Comparison of ENCODE assay signal across 20 mouse cellular contexts in genomic region chr13:11781065-11781464, GRCm38 (mm10).
DNase-seq lines count a peak whose midpoint lies in the region; ATAC-seq and TF ChIP-seq lines count a peak whose summit lies in the region.
"Had no signal": no experiment of that assay in that cellular context is flagged by ENCODE, and none has a peak within 500 bp of the region (broad histone marks: within the 10 kb centered on the region; RNA-seq: fewer than 3 reads in every experiment).

No protein-coding gene starts in this region.

- DNase-seq in adrenal gland, adult 2 months: peak; percentile 56
- DNase-seq in adrenal gland, adult 8-10 months: no peak
- DNase-seq in forebrain, postnatal 0 days: no peak
- DNase-seq in forebrain, embryonic 10.5 days (ENCODE audit: extremely low spot score, low spot score): no peak
- no peak for DNase-seq in midbrain, embryonic 14.5 days
- no peak for DNase-seq in right cerebral cortex, adult 18-20 months
- DNase-seq: gastrocnemius, postnatal 36 days; heart, postnatal 36 days; kidney, adult 9 months; kidney, postnatal 36 days; liver, postnatal 0 days; lung, postnatal 10 days had no signal

- H3K9me3 ChIP-seq in forebrain, postnatal 0 days (ENCODE audit: low read length): no peaks in the 10 kb centered on the region
- no peaks in the 10 kb centered on the region for H3K9me3 ChIP-seq in forebrain, embryonic 10.5 days
- H3K9me3 ChIP-seq in midbrain, embryonic 16.5 days (replicated peaks; ENCODE audit: control insufficient read depth, low read length, poor library complexity, severe bottlenecking): no peaks in the 10 kb centered on the region
- no peaks in the 10 kb centered on the region for H3K9me3 ChIP-seq in midbrain, embryonic 14.5 days (ENCODE audit: control insufficient read depth, low read length)
- H3K9me3 ChIP-seq: embryonic facial prominence, embryonic 12.5 days; intestine, embryonic 15.5 days; limb, embryonic 10.5 days had no signal

- no peak overlapping the region for H3K9ac ChIP-seq in forebrain, postnatal 0 days
- no peak overlapping the region for H3K9ac ChIP-seq in midbrain, embryonic 16.5 days (ENCODE audit: low read depth, low read length)
- no peak overlapping the region for H3K9ac ChIP-seq in midbrain, embryonic 14.5 days (replicated peaks; ENCODE audit: low read length)
- H3K9ac ChIP-seq: embryonic facial prominence, embryonic 12.5 days; hindbrain, embryonic 14.5 days; intestine, embryonic 15.5 days; liver, postnatal 0 days had no signal

- 23% methylated on average over 2 of the region's 2 CpGs for WGBS in forebrain, postnatal 0 days
- WGBS in forebrain, embryonic 10.5 days: 20% methylated on average over 2 of the region's 2 CpGs
- WGBS in midbrain, embryonic 16.5 days: 28% methylated on average over 2 of the region's 2 CpGs
- 22% methylated on average over 2 of the region's 2 CpGs for WGBS in midbrain, embryonic 14.5 days

- no peak for TF ChIP-seq CTCF in forebrain, postnatal 0 days (IDR thresholded peaks at IDR 0.05; ENCODE audit: low read depth)

- no peaks in the 10 kb centered on the region for H3K4me1 ChIP-seq in forebrain, postnatal 0 days (ENCODE audit: insufficient read depth)
- no peaks in the 10 kb centered on the region for H3K4me1 ChIP-seq in forebrain, embryonic 10.5 days
- peaks cover 11% of the 10 kb centered on the region for H3K4me1 ChIP-seq in midbrain, embryonic 16.5 days (ENCODE audit: control insufficient read depth, insufficient read depth, low read length)
- 0 out of 2 replicates have a peak, but pooled peaks cover 3% of the 10 kb centered on the region for H3K4me1 ChIP-seq in midbrain, embryonic 14.5 days (ENCODE audit: control insufficient read depth, insufficient read depth, low read length)
- H3K4me1 ChIP-seq: embryonic facial prominence, embryonic 12.5 days; intestine, embryonic 15.5 days; limb, embryonic 10.5 days had no signal

- H3K27me3 ChIP-seq in forebrain, postnatal 0 days (ENCODE audit: insufficient read depth, low read length): no peaks in the 10 kb centered on the region
- H3K27me3 ChIP-seq in forebrain, embryonic 10.5 days (ENCODE audit: poor library complexity, severe bottlenecking): no peaks in the 10 kb centered on the region
- H3K27me3 ChIP-seq in midbrain, embryonic 16.5 days (ENCODE audit: control insufficient read depth, insufficient read depth, low read depth, low read length): no peaks in the 10 kb centered on the region
- H3K27me3 ChIP-seq in midbrain, embryonic 14.5 days (ENCODE audit: control insufficient read depth, insufficient read depth, low read length): no peaks in the 10 kb centered on the region
- H3K27me3 ChIP-seq: embryonic facial prominence, embryonic 12.5 days; intestine, embryonic 15.5 days had no signal

- H3K4me2 ChIP-seq in forebrain, postnatal 0 days (ENCODE audit: low read depth): no peak overlapping the region
- H3K4me2 ChIP-seq in midbrain, embryonic 16.5 days (ENCODE audit: low read length): no peak overlapping the region
- H3K4me2 ChIP-seq in midbrain, embryonic 14.5 days (ENCODE audit: low read length): no peak overlapping the region
- H3K4me2 ChIP-seq: embryonic facial prominence, embryonic 12.5 days; hindbrain, embryonic 14.5 days; intestine, embryonic 15.5 days had no signal

- H3K27ac ChIP-seq in forebrain, postnatal 0 days (ENCODE audit: low read depth, low read length): no peak overlapping the region
- H3K27ac ChIP-seq in forebrain, embryonic 10.5 days: no peak overlapping the region
- H3K27ac ChIP-seq in midbrain, embryonic 16.5 days (ENCODE audit: low read length): no peak overlapping the region
- no peak overlapping the region for H3K27ac ChIP-seq in midbrain, embryonic 14.5 days (replicated peaks; ENCODE audit: low read depth, low read length)
- H3K27ac ChIP-seq: embryonic facial prominence, embryonic 12.5 days; hindbrain, embryonic 14.5 days; intestine, embryonic 15.5 days; limb, embryonic 10.5 days had no signal

- no peak overlapping the region for H3K4me3 ChIP-seq in forebrain, postnatal 0 days (ENCODE audit: low read depth, low read length)
- no peak overlapping the region for H3K4me3 ChIP-seq in forebrain, embryonic 10.5 days
- no peak overlapping the region for H3K4me3 ChIP-seq in midbrain, embryonic 16.5 days (ENCODE audit: low read depth, low read length)
- H3K4me3 ChIP-seq in midbrain, embryonic 14.5 days (replicated peaks; ENCODE audit: low read depth, low read length): no peak overlapping the region
- H3K4me3 ChIP-seq: embryonic facial prominence, embryonic 12.5 days; erythroblast, embryonic 14.5 days; intestine, embryonic 15.5 days; limb, embryonic 10.5 days had no signal

- H3K36me3 ChIP-seq in forebrain, postnatal 0 days (ENCODE audit: insufficient read depth): no peaks in the 10 kb centered on the region
- H3K36me3 ChIP-seq in forebrain, embryonic 10.5 days (replicated peaks): no peaks in the 10 kb centered on the region
- no peaks in the 10 kb centered on the region for H3K36me3 ChIP-seq in midbrain, embryonic 16.5 days (ENCODE audit: control insufficient read depth, insufficient read depth, low read length)
- no peaks in the 10 kb centered on the region for H3K36me3 ChIP-seq in midbrain, embryonic 14.5 days (ENCODE audit: control insufficient read depth, insufficient read depth, low read length)
- H3K36me3 ChIP-seq: embryonic facial prominence, embryonic 12.5 days; intestine, embryonic 15.5 days; limb, embryonic 10.5 days had no signal

- peak; percentile 38; the same call in 1 of the 2 replicates for ATAC-seq in forebrain, postnatal 0 days
- peak; percentile 41; the same call in 1 of the 2 replicates for ATAC-seq in midbrain, embryonic 16.5 days
- ATAC-seq in midbrain, embryonic 14.5 days (ENCODE audit: low FRiP score, low TSS enrichment): no peak
- ATAC-seq: CD4-positive, CD25-positive, alpha-beta regulatory T cell, adult 4 months; forebrain, embryonic 16.5 days; intestine, embryonic 15.5 days; liver, postnatal 0 days had no signal
